Mouse (Mus musculus) adrenal gland, adult 8-10 months (tissue): ENCODE measurements at regions not wholly inside any gene's neighbourhood (a gene's known extent, or its start where the extent isn't known, plus 50 kb on each side); places are given as distances from the start of the nearest gene placed in this dataset.

ENCODE experiments used
- DNase-seq: peaks from one replicate; pipeline ENCODE4 v3.0.0; 2022

GRCm38 (mm10) chr6:19214700-19215099, 348.6 kb downstream of the Ankrd7 start:
- no peak for DNase-seq

- no peak for DNase-seq
Measured at GRCm38 (mm10) chr6:19215124-19215523, 349.0 kb downstream of the Ankrd7 start.

- no peak for DNase-seq
Measured at GRCm38 (mm10) chr6:19264075-19264819, 398.1 kb downstream of the Ankrd7 start.

- DNase-seq = no peak
Measured at GRCm38 (mm10) chr6:19273207-19273606, 407.1 kb downstream of the Ankrd7 start.

GRCm38 (mm10) chr6:19282682-19283333, 416.7 kb downstream of the Ankrd7 start:
- DNase-seq = peak; percentile 2

GRCm38 (mm10) chr6:19332659-19333058, 466.5 kb downstream of the Ankrd7 start:
- DNase-seq = no peak

GRCm38 (mm10) chr6:19335653-19336052, 469.5 kb downstream of the Ankrd7 start:
- no peak for DNase-seq

- DNase-seq = no peak
Measured at GRCm38 (mm10) chr6:19338470-19338869, 472.4 kb downstream of the Ankrd7 start.
